Mouse (Mus musculus) urinary bladder, adult 18-20 months (tissue): ENCODE results near the gene Gsk3a.

Experiments used
- DNase-seq, 2 experiments: peaks; one replicate each; pipeline ENCODE4 v3.0.0; 2022; ENCODE audit warnings: low spot score in 2 of 2, mixed read lengths in 2 of 2

Gsk3a gene

GRCm38 (mm10) chr7:25187662-25188650 is 49.7 kb downstream of the Gsk3a start:
- DNase-seq = peak; percentile 74 to 81

- no peak for DNase-seq
Measured at GRCm38 (mm10) chr7:25184091-25184490, 53.6 kb downstream of the Gsk3a start.

- DNase-seq = no peak
Measured at GRCm38 (mm10) chr7:25181814-25182213, 55.8 kb downstream of the Gsk3a start.

GRCm38 (mm10) chr7:25181331-25181790 is 56.3 kb downstream of the Gsk3a start:
- DNase-seq = no peak

- no peak for DNase-seq
Measured at GRCm38 (mm10) chr7:25180512-25180911, 57.1 kb downstream of the Gsk3a start.

- DNase-seq = peak; percentile 35 to 68
Measured at GRCm38 (mm10) chr7:25179606-25180161, 58.0 kb downstream of the Gsk3a start, which contains the start of gene Pou2f2. Gene Pou2f2 (minus strand): TSS chr7:25179726.

- DNase-seq = peak in 1 of 2 experiments; percentile 53
Measured at GRCm38 (mm10) chr7:25178787-25179605, 58.7 kb downstream of the Gsk3a start.

GRCm38 (mm10) chr7:25178317-25178716 is 59.3 kb downstream of the Gsk3a start:
- no peak for DNase-seq
